Mouse (Mus musculus) left cerebral cortex, adult 6 months (tissue): ENCODE results near the gene Pfkp. TPM values are rescaled to one million over a fixed set of nuclear protein-coding genes. Genes with fewer than 3 reads are reported as not detected.

ENCODE experiments used
- long read RNA-seq, 2 experiments: library from polyadenylated mRNA; unstranded; transcript quantifications; one replicate each; pipeline ENCODE4 v2.0.0; 2019 to 2020
- polyA plus RNA-seq: library from polyadenylated mRNA; unstranded; fragments of <200 nt; fragmentation: Nextera tagmentation; gene quantifications from 2 replicates; pipeline ENCODE4 v1.2.3, GENCODE M21; 2021

Gene Pfkp
- polyA plus RNA-seq: 111 and 147 TPM in 2 replicates
- long read RNA-seq, experiment 1, full-length matches to known transcripts: 1,113 of 1,283 reads
- long read RNA-seq, experiment 1, partial matches to known transcripts: 105 of 1,283 reads
- long read RNA-seq, experiment 1, other reads (novel, unspliced or antisense): 65 of 1,283 reads
- long read RNA-seq, experiment 2, full-length matches to known transcripts: 190 of 275 reads
- long read RNA-seq, experiment 2, partial matches to known transcripts: 62 of 275 reads
- long read RNA-seq, experiment 2, other reads (novel, unspliced or antisense): 23 of 275 reads

DNA sequence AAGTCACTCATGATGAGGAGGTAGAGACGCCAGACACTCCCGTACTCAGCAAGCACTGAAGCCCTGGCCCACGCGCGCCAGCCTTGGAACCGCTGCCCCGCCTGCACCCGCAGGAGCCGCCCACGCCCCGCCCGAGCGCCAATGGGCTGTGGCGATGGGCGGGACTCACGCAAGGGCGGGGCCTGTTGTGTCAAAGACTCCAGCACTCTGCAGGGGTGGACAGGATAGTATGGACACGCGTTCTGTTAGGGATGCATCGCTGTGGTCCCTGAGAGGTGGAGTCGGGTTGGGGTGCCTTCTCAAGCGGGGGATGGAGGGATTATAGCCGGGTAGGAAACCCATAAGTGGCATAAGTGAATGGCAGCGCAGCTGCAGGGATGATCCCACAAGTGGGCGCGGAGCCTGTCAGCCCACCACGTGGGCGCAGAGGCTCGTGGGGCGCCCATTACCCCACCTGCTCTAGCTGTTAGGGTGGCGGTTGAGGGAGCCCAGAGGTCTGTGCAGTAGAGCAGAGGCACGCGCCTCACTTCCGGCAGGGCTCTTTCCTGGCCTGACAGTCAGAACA is at the start of gene Pfkp:
Pfkp (minus strand) TSS at position 109 of the 565 bp plus-strand sequence.

Other genes with a start within 250 kb of the Pfkp start
- 17.9 and 28.2 TPM in 2 replicates for gene Pitrm1, start 100.6 kb downstream of the Pfkp start, polyA plus RNA-seq